Mouse (Mus musculus) lung, adult 2 months (tissue): Measurements from ENCODE around the gene Klk13.
"Not testable (repeated sequence)": the region's sequence is repeated elsewhere in the genome, so short reads cannot be mapped to it uniquely, and the experiment has no call there.

Source experiments
- CTCF ChIP-seq: fragments of 200-500 bp; IDR thresholded peaks from 2 replicates; pipeline ENCODE4 v1.5.1; 2011; ENCODE audit warnings: mild to moderate bottlenecking, low read length, control low read depth; ENCODE audit not compliant: insufficient read depth
- POLR2A ChIP-seq: fragments of 200-500 bp; IDR thresholded peaks from 2 replicates; pipeline ENCODE4 v1.6.1; 2011; ENCODE audit warnings: low read depth, mild to moderate bottlenecking, control low read depth, low read length, borderline replicate concordance; ENCODE audit errors: extremely low read depth

DNA sequence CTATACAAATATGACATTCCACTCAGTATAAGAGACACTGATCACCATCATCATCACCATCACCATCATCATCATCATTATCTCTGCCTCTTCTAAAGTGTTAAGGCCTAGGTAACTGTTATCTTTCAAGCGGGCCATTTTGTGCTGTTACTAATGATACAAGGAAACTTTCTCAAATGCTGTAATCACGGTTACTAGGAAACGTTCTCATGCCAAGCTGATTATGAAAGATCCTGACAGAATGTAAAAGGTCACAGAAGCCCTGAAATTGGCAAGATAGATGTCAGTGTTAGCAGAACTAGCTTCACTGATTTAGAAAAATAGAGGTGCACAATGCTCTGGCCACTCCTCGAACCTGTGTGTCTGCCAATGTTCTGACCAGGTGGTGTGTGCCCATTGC, 45.1 kb upstream of the Klk13 start:
- not testable (repeated sequence) for TF ChIP-seq CTCF, POLR2A
